Mouse (Mus musculus): Measurements from ENCODE around the gene Ppp1r12b. TPM values are rescaled to one million over a fixed set of nuclear protein-coding genes. Genes with fewer than 3 reads are reported as not detected.
"Not testable (repeated sequence)": the region's sequence is repeated elsewhere in the genome, so short reads cannot be mapped to it uniquely, and the experiment has no call there.

Gene Ppp1r12b
- polyA plus RNA-seq, 1 experiment: 8.9 TPM

GRCm38 (mm10) chr1:134847851-134848250 is 107.9 kb downstream of the Ppp1r12b start:
- Histone ChIP-seq H3K27me3 (ENCODE audit: control insufficient read depth, insufficient read depth, low read length, poor library complexity, severe bottlenecking) (no peaks in the 10 kb centered on the region), H3K36me3 (ENCODE audit: control insufficient read depth, insufficient read depth, low read length, poor library complexity, severe bottlenecking) (no peaks in the 10 kb centered on the region), H3K27ac (ENCODE audit: insufficient read depth, low read length) (no peak overlapping the region), H3K9me3 (replicated peaks; ENCODE audit: control insufficient read depth, insufficient read depth, low read length, poor library complexity, severe bottlenecking) (no peaks in the 10 kb centered on the region), H3K4me1 (ENCODE audit: control insufficient read depth, insufficient read depth, low read length) (no peaks in the 10 kb centered on the region), H3K4me3 (ENCODE audit: low read depth, low read length) (no peak overlapping the region), H3K9ac (ENCODE audit: low read depth, poor library complexity, severe bottlenecking) (no peak overlapping the region)
- TF ChIP-seq EP300 (IDR thresholded peaks at IDR 0.05; ENCODE audit: insufficient read depth, low read depth, low read length) (no peak), POLR2A (IDR thresholded peaks at IDR 0.05; ENCODE audit: insufficient read depth, low read length) (no peak), CTCF (IDR thresholded peaks at IDR 0.05; ENCODE audit: low read depth, low read length) (no peak)

DNA sequence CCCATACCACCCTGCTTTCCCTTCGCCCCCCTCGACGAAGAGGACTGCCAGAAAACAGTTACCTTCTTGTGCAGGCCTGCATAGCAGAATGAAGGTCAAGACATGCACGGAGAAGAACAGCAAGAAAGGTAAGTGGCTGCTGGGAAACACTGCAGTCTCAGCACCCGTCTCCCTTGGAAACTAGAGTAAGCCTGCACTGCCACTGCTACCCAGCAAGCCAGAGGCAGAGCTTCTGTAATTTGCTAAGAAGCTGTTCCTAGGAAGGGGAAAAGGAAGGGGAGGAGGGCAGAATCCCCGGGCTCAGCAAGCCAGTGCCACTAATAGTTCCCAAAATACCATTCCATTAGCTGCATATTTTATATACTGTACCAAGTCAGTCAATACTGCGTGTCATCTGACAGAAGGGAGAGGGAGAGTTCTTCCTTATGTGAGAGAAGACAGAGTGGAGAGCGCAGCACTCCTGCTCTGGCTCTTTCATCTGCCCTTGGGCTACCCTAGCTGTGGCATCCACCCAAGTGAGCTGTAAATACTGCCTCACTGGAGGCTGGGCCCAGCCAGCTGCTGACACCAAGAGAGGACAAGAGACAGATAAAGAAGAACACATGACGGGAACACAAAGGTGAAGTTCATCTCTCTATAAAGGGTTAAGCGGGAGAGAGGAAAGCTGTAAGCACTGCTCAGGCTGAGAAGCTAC is 109.3 kb downstream of the Ppp1r12b start:
- H3K27ac ChIP-seq (ENCODE audit: insufficient read depth, low read length): no peak overlapping the region
- no peaks in the 10 kb centered on the region for H3K4me1 ChIP-seq (ENCODE audit: control insufficient read depth, insufficient read depth, low read length)
- TF ChIP-seq EP300 (IDR thresholded peaks at IDR 0.05; ENCODE audit: insufficient read depth, low read depth, low read length) (no peak), POLR2A (IDR thresholded peaks at IDR 0.05; ENCODE audit: insufficient read depth, low read length) (no peak), CTCF (IDR thresholded peaks at IDR 0.05; ENCODE audit: low read depth, low read length) (no peak)

DNA sequence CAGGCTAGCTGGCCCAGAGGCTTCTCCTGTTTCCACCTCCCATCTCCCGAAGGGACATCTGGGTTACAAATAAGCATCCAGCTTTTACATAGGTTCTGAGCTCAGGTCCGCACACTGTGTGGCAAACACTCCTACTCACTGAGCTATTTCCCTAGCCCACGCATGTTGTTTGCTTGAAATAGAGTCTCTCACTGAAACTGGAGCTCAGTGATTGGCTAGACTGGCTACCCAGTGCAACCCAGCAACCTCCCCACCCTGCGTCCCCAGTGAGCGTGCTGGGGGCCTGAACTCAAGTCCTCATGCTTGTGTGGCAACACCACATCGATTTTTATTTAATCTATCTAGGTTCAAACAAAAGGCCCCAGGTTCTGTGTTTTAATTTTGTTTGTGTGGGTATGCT is 112.4 kb downstream of the Ppp1r12b start:
- TF ChIP-seq POLR2A (IDR thresholded peaks at IDR 0.05; ENCODE audit: insufficient read depth, low read length): no peak
- TF ChIP-seq CTCF (IDR thresholded peaks at IDR 0.05; ENCODE audit: low read depth, low read length): no peak
- TF ChIP-seq EP300 (IDR thresholded peaks at IDR 0.05; ENCODE audit: insufficient read depth, low read depth, low read length): no peak

More for the DNA sequence above, 109.3 kb downstream of the Ppp1r12b start:
- H3K27me3 ChIP-seq (ENCODE audit: control insufficient read depth, insufficient read depth, low read length, poor library complexity, severe bottlenecking): no peaks in the 10 kb centered on the region
- H3K4me3 ChIP-seq (ENCODE audit: low read depth, low read length): no peak overlapping the region
- H3K9me3 ChIP-seq (replicated peaks; ENCODE audit: control insufficient read depth, insufficient read depth, low read length, poor library complexity, severe bottlenecking): no peaks in the 10 kb centered on the region
- no peaks in the 10 kb centered on the region for H3K36me3 ChIP-seq (ENCODE audit: control insufficient read depth, insufficient read depth, low read length, poor library complexity, severe bottlenecking)
- H3K9ac ChIP-seq (ENCODE audit: low read depth, poor library complexity, severe bottlenecking): no peak overlapping the region

GRCm38 (mm10) chr1:134836909-134837480 is 118.7 kb downstream of the Ppp1r12b start:
- Histone ChIP-seq H3K9me3 (replicated peaks; ENCODE audit: control insufficient read depth, insufficient read depth, low read length, poor library complexity, severe bottlenecking) (no peaks in the 10 kb centered on the region), H3K4me1 (ENCODE audit: control insufficient read depth, insufficient read depth, low read length) (no peaks in the 10 kb centered on the region), H3K27me3 (ENCODE audit: control insufficient read depth, insufficient read depth, low read length, poor library complexity, severe bottlenecking) (no peaks in the 10 kb centered on the region), H3K27ac (ENCODE audit: insufficient read depth, low read length) (no peak overlapping the region), H3K36me3 (ENCODE audit: control insufficient read depth, insufficient read depth, low read length, poor library complexity, severe bottlenecking) (0 out of 2 replicates have a peak, but pooled peaks cover 4% of the 10 kb centered on the region), H3K4me3 (ENCODE audit: low read depth, low read length) (no peak overlapping the region), H3K9ac (ENCODE audit: low read depth, poor library complexity, severe bottlenecking) (no peak overlapping the region)
- TF ChIP-seq POLR2A (IDR thresholded peaks at IDR 0.05; ENCODE audit: insufficient read depth, low read length) (no peak), CTCF (IDR thresholded peaks at IDR 0.05; ENCODE audit: low read depth, low read length) (peak; percentile 9), EP300 (IDR thresholded peaks at IDR 0.05; ENCODE audit: insufficient read depth, low read depth, low read length) (no peak)

More for the DNA sequence above, 112.4 kb downstream of the Ppp1r12b start:
- Histone ChIP-seq H3K9me3 (replicated peaks; ENCODE audit: control insufficient read depth, insufficient read depth, low read length, poor library complexity, severe bottlenecking) (no peaks in the 10 kb centered on the region), H3K27me3 (ENCODE audit: control insufficient read depth, insufficient read depth, low read length, poor library complexity, severe bottlenecking) (no peaks in the 10 kb centered on the region), H3K36me3 (ENCODE audit: control insufficient read depth, insufficient read depth, low read length, poor library complexity, severe bottlenecking) (0 out of 2 replicates have a peak, but pooled peaks cover 2% of the 10 kb centered on the region), H3K4me1 (ENCODE audit: control insufficient read depth, insufficient read depth, low read length) (no peaks in the 10 kb centered on the region), H3K9ac (ENCODE audit: low read depth, poor library complexity, severe bottlenecking) (no peak overlapping the region), H3K4me3 (ENCODE audit: low read depth, low read length) (no peak overlapping the region), H3K27ac (ENCODE audit: insufficient read depth, low read length) (no peak overlapping the region)

DNA sequence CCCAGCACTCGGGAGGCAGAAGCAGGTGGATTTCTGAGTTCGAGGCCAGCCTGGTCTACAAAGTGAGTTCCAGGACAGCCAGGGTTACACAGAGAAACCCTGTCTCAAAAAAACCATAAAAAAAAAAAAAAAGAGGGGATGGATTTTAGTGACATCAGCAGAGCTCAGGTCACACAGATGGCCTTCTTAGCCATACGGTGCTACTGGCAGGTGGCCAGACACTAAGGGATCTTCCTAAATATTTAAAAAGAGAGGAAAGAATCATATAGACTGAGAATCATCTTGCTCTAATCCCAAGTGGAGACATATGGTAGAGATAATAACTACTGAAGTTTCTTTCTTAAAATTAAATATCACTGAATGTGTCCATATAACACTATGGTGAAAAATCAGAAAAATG is 124.9 kb downstream of the Ppp1r12b start:
- H3K4me1 ChIP-seq (ENCODE audit: control insufficient read depth, insufficient read depth, low read length); H3K9ac ChIP-seq (ENCODE audit: low read depth, poor library complexity, severe bottlenecking); H3K27ac ChIP-seq (ENCODE audit: insufficient read depth, low read length); H3K9me3 ChIP-seq (replicated peaks; ENCODE audit: control insufficient read depth, insufficient read depth, low read length, poor library complexity, severe bottlenecking); H3K36me3 ChIP-seq (ENCODE audit: control insufficient read depth, insufficient read depth, low read length, poor library complexity, severe bottlenecking); H3K4me3 ChIP-seq (ENCODE audit: low read depth, low read length); H3K27me3 ChIP-seq (ENCODE audit: control insufficient read depth, insufficient read depth, low read length, poor library complexity, severe bottlenecking): not testable (repeated sequence)

DNA sequence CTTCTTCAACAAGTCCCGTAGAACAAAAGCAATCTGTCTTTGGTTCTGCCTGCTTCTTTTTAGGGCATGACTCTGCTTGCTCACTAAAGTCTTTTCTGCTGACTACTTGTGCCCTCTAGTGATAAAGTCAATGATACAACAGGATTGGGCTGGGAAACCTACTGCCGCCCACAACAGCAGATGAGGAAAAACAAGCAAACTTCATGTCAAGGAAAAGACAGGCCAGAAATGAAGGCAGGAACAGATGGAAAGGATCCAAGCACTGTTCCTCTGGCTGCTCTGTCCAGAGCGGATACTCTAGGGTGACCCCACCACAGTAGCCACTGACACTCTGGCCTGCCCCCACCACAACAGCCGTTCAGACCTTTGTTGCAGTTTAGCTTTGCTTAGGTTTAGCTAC is 126.1 kb downstream of the Ppp1r12b start:
- no peaks in the 10 kb centered on the region for H3K4me1 ChIP-seq (ENCODE audit: control insufficient read depth, insufficient read depth, low read length)
- no peak overlapping the region; the same call in 1 of the 2 replicates for H3K27ac ChIP-seq (ENCODE audit: insufficient read depth, low read length)
- no peak overlapping the region for H3K4me3 ChIP-seq (ENCODE audit: low read depth, low read length)
- H3K36me3 ChIP-seq (ENCODE audit: control insufficient read depth, insufficient read depth, low read length, poor library complexity, severe bottlenecking): 0 out of 2 replicates have a peak, but pooled peaks cover 2% of the 10 kb centered on the region
- TF ChIP-seq CTCF (IDR thresholded peaks at IDR 0.05; ENCODE audit: low read depth, low read length) (no peak), POLR2A (IDR thresholded peaks at IDR 0.05; ENCODE audit: insufficient read depth, low read length) (no peak), EP300 (IDR thresholded peaks at IDR 0.05; ENCODE audit: insufficient read depth, low read depth, low read length) (no peak)
- no peak overlapping the region for H3K9ac ChIP-seq (ENCODE audit: low read depth, poor library complexity, severe bottlenecking)
- no peaks in the 10 kb centered on the region for H3K27me3 ChIP-seq (ENCODE audit: control insufficient read depth, insufficient read depth, low read length, poor library complexity, severe bottlenecking)
- no peaks in the 10 kb centered on the region for H3K9me3 ChIP-seq (replicated peaks; ENCODE audit: control insufficient read depth, insufficient read depth, low read length, poor library complexity, severe bottlenecking)

Data from ES-Bruce4 (cell line).